In the genomic region with DNA sequence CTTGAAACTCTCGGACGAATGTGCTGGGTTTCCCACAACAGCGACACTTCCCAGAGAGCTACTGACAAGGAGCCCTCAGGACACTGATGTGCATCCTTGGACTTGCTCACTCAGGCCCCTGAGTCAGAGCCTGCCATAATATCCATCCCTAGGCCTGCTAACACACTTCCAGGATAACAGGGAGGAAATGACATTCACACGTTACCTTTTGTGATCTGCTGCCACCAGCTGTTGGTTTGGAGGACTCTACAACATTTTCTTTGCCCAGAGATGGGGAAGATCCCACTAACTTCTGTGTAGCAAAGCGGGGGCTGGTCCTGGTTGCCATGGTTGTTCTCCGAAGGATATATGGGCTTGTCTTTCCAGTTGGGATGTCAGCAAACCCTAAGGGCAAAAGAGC, we compare ENCODE assay signal across 17 mouse cellular contexts. TPM values are rescaled to one million over a fixed set of nuclear protein-coding genes. Genes with fewer than 3 reads are reported as not detected.
DNase-seq lines count a peak whose midpoint lies in the region; ATAC-seq and TF ChIP-seq lines count a peak whose summit lies in the region.
"Had no signal": no experiment of that assay in that cellular context is flagged by ENCODE, and none has a peak within 500 bp of the region (broad histone marks: within the 10 kb centered on the region; RNA-seq: fewer than 3 reads in every experiment).

No protein-coding gene starts in this region.

- no peak for TF ChIP-seq POLR2A in cortical plate, adult 2 months (IDR thresholded peaks at IDR 0.05; ENCODE audit: extremely low read depth, insufficient read depth, low read length)

- no peaks in the 10 kb centered on the region for H3K9me3 ChIP-seq in forebrain, embryonic 14.5 days (replicated peaks; ENCODE audit: control insufficient read depth, low read length)
- H3K9me3 ChIP-seq in forebrain, embryonic 11.5 days (ENCODE audit: control insufficient read depth, low read length): no peaks in the 10 kb centered on the region
- H3K9me3 ChIP-seq in intestine, postnatal 0 days (ENCODE audit: control insufficient read depth): no peaks in the 10 kb centered on the region
- no peaks in the 10 kb centered on the region for H3K9me3 ChIP-seq in intestine, embryonic 15.5 days
- H3K9me3 ChIP-seq in midbrain, embryonic 14.5 days (ENCODE audit: control insufficient read depth, low read length): no peaks in the 10 kb centered on the region
- no peaks in the 10 kb centered on the region for H3K9me3 ChIP-seq in midbrain, embryonic 13.5 days
- H3K9me3 ChIP-seq: heart, embryonic 10.5 days; limb, embryonic 12.5 days; liver, embryonic 15.5 days; stomach, embryonic 15.5 days had no signal

- peak; percentile 48 for DNase-seq in forebrain, embryonic 14.5 days (ENCODE audit: low spot score)
- no peak for DNase-seq in forebrain, embryonic 11.5 days (ENCODE audit: low spot score)
- peak; percentile 73 for DNase-seq in midbrain, embryonic 14.5 days
- no peak for DNase-seq in adrenal gland, postnatal 14 days
- DNase-seq: adrenal gland, adult 8-10 months; cerebellum, adult 9-10 months; gastrocnemius, postnatal 14 days; lung, postnatal 36 days had no signal

- no peak overlapping the region for H3K9ac ChIP-seq in forebrain, embryonic 14.5 days (ENCODE audit: low read length)
- H3K9ac ChIP-seq in forebrain, embryonic 11.5 days (ENCODE audit: low read length): no peak overlapping the region
- no peak overlapping the region for H3K9ac ChIP-seq in intestine, postnatal 0 days (ENCODE audit: low read depth, low read length)
- no peak overlapping the region for H3K9ac ChIP-seq in intestine, embryonic 15.5 days
- no peak overlapping the region for H3K9ac ChIP-seq in midbrain, embryonic 14.5 days (replicated peaks; ENCODE audit: low read length)
- no peak overlapping the region for H3K9ac ChIP-seq in midbrain, embryonic 13.5 days (replicated peaks)
- H3K9ac ChIP-seq: limb, embryonic 12.5 days; liver, embryonic 15.5 days; stomach, embryonic 15.5 days had no signal

- H3K4me2 ChIP-seq in forebrain, embryonic 14.5 days (ENCODE audit: low read length): no peak overlapping the region
- no peak overlapping the region for H3K4me2 ChIP-seq in forebrain, embryonic 11.5 days (ENCODE audit: low read depth, low read length, severe bottlenecking)
- no peak overlapping the region for H3K4me2 ChIP-seq in intestine, postnatal 0 days (replicated peaks; ENCODE audit: low read depth)
- no peak overlapping the region for H3K4me2 ChIP-seq in intestine, embryonic 15.5 days (replicated peaks)
- no peak overlapping the region for H3K4me2 ChIP-seq in midbrain, embryonic 14.5 days (ENCODE audit: low read length)
- no peak overlapping the region for H3K4me2 ChIP-seq in midbrain, embryonic 13.5 days (replicated peaks)
- H3K4me2 ChIP-seq: limb, embryonic 12.5 days; liver, embryonic 15.5 days; stomach, embryonic 15.5 days had no signal

- WGBS in forebrain, embryonic 14.5 days: 93% methylated on average over 6 of the region's 6 CpGs
- WGBS in forebrain, embryonic 11.5 days: 91% methylated on average over 6 of the region's 6 CpGs
- 91% methylated on average over 6 of the region's 6 CpGs for WGBS in intestine, postnatal 0 days
- 86% methylated on average over 6 of the region's 6 CpGs for WGBS in intestine, embryonic 15.5 days
- 89% methylated on average over 6 of the region's 6 CpGs for WGBS in midbrain, embryonic 14.5 days
- WGBS in midbrain, embryonic 13.5 days: 90% methylated on average over 6 of the region's 6 CpGs

- peak; percentile 54 for TF ChIP-seq CTCF in intestine, postnatal 0 days (IDR thresholded peaks at IDR 0.05; ENCODE audit: low read depth)
- TF ChIP-seq CTCF in cortical plate, adult 2 months (IDR thresholded peaks at IDR 0.05; ENCODE audit: extremely low read depth, insufficient read depth, low read length): peak; percentile 49; the same call in 1 of the 2 replicates

- H3K27ac ChIP-seq in forebrain, embryonic 14.5 days (ENCODE audit: low read depth, low read length): no peak overlapping the region
- no peak overlapping the region for H3K27ac ChIP-seq in forebrain, embryonic 11.5 days (ENCODE audit: low read depth, low read length)
- H3K27ac ChIP-seq in intestine, postnatal 0 days (ENCODE audit: low read depth, low read length): no peak overlapping the region; the same call in 1 of the 2 replicates
- no peak overlapping the region for H3K27ac ChIP-seq in intestine, embryonic 15.5 days
- no peak overlapping the region for H3K27ac ChIP-seq in midbrain, embryonic 14.5 days (replicated peaks; ENCODE audit: low read depth, low read length)
- H3K27ac ChIP-seq in midbrain, embryonic 13.5 days: no peak overlapping the region
- no peak overlapping the region for H3K27ac ChIP-seq in cortical plate, adult 2 months (ENCODE audit: insufficient read depth, low read length)
- H3K27ac ChIP-seq: heart, embryonic 10.5 days; limb, embryonic 12.5 days; liver, embryonic 15.5 days; stomach, embryonic 15.5 days had no signal

- H3K4me3 ChIP-seq in forebrain, embryonic 14.5 days (ENCODE audit: low read depth, low read length): no peak overlapping the region
- no peak overlapping the region for H3K4me3 ChIP-seq in forebrain, embryonic 11.5 days (ENCODE audit: low read depth, low read length)
- no peak overlapping the region for H3K4me3 ChIP-seq in intestine, postnatal 0 days (ENCODE audit: low read depth, low read length)
- no peak overlapping the region for H3K4me3 ChIP-seq in intestine, embryonic 15.5 days (replicated peaks)
- H3K4me3 ChIP-seq in midbrain, embryonic 14.5 days (replicated peaks; ENCODE audit: low read depth, low read length): no peak overlapping the region
- no peak overlapping the region for H3K4me3 ChIP-seq in midbrain, embryonic 13.5 days (replicated peaks)
- no peak overlapping the region for H3K4me3 ChIP-seq in cortical plate, adult 2 months (ENCODE audit: insufficient read depth, low read length)
- H3K4me3 ChIP-seq: heart, embryonic 10.5 days; limb, embryonic 12.5 days; liver, embryonic 15.5 days; stomach, embryonic 15.5 days had no signal

- H3K36me3 ChIP-seq in forebrain, embryonic 14.5 days (ENCODE audit: control insufficient read depth, insufficient read depth, low read length): peaks cover 65% of the 10 kb centered on the region
- H3K36me3 ChIP-seq in forebrain, embryonic 11.5 days (ENCODE audit: control insufficient read depth, insufficient read depth, low read length): peaks cover 12% of the 10 kb centered on the region
- peaks cover 36% of the 10 kb centered on the region for H3K36me3 ChIP-seq in intestine, postnatal 0 days (ENCODE audit: control insufficient read depth, insufficient read depth)
- peaks cover 27% of the 10 kb centered on the region for H3K36me3 ChIP-seq in intestine, embryonic 15.5 days
- 0 out of 2 replicates have a peak, but pooled peaks cover 5% of the 10 kb centered on the region for H3K36me3 ChIP-seq in midbrain, embryonic 14.5 days (ENCODE audit: control insufficient read depth, insufficient read depth, low read length)
- H3K36me3 ChIP-seq in midbrain, embryonic 13.5 days: peaks cover 22% of the 10 kb centered on the region

- no peak for ATAC-seq in forebrain, embryonic 14.5 days
- no peak for ATAC-seq in forebrain, embryonic 11.5 days (replicated peaks; ENCODE audit: low FRiP score)
- no peak for ATAC-seq in intestine, postnatal 0 days
- ATAC-seq in intestine, embryonic 15.5 days: no peak
- no peak for ATAC-seq in midbrain, embryonic 14.5 days (ENCODE audit: low FRiP score, low TSS enrichment)
- ATAC-seq in midbrain, embryonic 13.5 days: no peak

- H3K27me3 ChIP-seq in forebrain, embryonic 14.5 days (replicated peaks; ENCODE audit: control insufficient read depth, insufficient read depth, low read length): no peaks in the 10 kb centered on the region
- H3K27me3 ChIP-seq in forebrain, embryonic 11.5 days (ENCODE audit: control insufficient read depth, insufficient read depth, low read length): no peaks in the 10 kb centered on the region
- H3K27me3 ChIP-seq in intestine, postnatal 0 days (replicated peaks; ENCODE audit: control insufficient read depth, insufficient read depth, low read length): no peaks in the 10 kb centered on the region
- H3K27me3 ChIP-seq in intestine, embryonic 15.5 days (replicated peaks): no peaks in the 10 kb centered on the region
- H3K27me3 ChIP-seq in midbrain, embryonic 14.5 days (ENCODE audit: control insufficient read depth, insufficient read depth, low read length): no peaks in the 10 kb centered on the region
- H3K27me3 ChIP-seq in midbrain, embryonic 13.5 days: no peaks in the 10 kb centered on the region
- H3K27me3 ChIP-seq: CH12.LX; limb, embryonic 12.5 days; liver, embryonic 15.5 days; stomach, embryonic 15.5 days had no signal

- 0 out of 2 replicates have a peak, but pooled peaks cover 8% of the 10 kb centered on the region for H3K4me1 ChIP-seq in forebrain, embryonic 14.5 days (ENCODE audit: control insufficient read depth, insufficient read depth, low read length)
- no peaks in the 10 kb centered on the region for H3K4me1 ChIP-seq in forebrain, embryonic 11.5 days (replicated peaks; ENCODE audit: control insufficient read depth, insufficient read depth, low read length)
- H3K4me1 ChIP-seq in intestine, postnatal 0 days (replicated peaks; ENCODE audit: control insufficient read depth, insufficient read depth, low read length): no peaks in the 10 kb centered on the region
- no peaks in the 10 kb centered on the region for H3K4me1 ChIP-seq in intestine, embryonic 15.5 days (replicated peaks)
- 0 out of 2 replicates have a peak, but pooled peaks cover 3% of the 10 kb centered on the region for H3K4me1 ChIP-seq in midbrain, embryonic 14.5 days (ENCODE audit: control insufficient read depth, insufficient read depth, low read length)
- 0 out of 2 replicates have a peak, but pooled peaks cover 4% of the 10 kb centered on the region for H3K4me1 ChIP-seq in midbrain, embryonic 13.5 days (replicated peaks)
- H3K4me1 ChIP-seq in cortical plate, adult 2 months (ENCODE audit: control insufficient read depth, insufficient read depth, low read length): no peaks in the 10 kb centered on the region
- H3K4me1 ChIP-seq: heart, embryonic 10.5 days; limb, embryonic 12.5 days; liver, embryonic 15.5 days; stomach, embryonic 15.5 days had no signal

RNA-seq across cellular contexts. Expression of a gene that starts 41.3 kb away (rescaled TPM):
- 43.6 and 50.5 TPM in 2 replicates for polyA plus RNA-seq in forebrain, embryonic 14.5 days (2014; fragmentation: Nextera tagmentation; extraction: Ambion mirVana)
- polyA plus RNA-seq in forebrain, embryonic 11.5 days (2014; fragmentation: Nextera tagmentation; extraction: Ambion mirVana): 127 and 150 TPM in 2 replicates
- 17.8 and 18.9 TPM in 2 replicates for polyA plus RNA-seq in intestine, postnatal 0 days (2015; fragmentation: Nextera tagmentation; extraction: Ambion mirVana)
- polyA plus RNA-seq in intestine, embryonic 15.5 days (2015; fragmentation: Nextera tagmentation; extraction: Ambion mirVana): 60.6 and 72.0 TPM in 2 replicates
- 13.3 and 27.3 TPM in 2 replicates for polyA plus RNA-seq in midbrain, embryonic 14.5 days (2014; fragmentation: Nextera tagmentation; extraction: Ambion mirVana)
- 51.8 and 58.9 TPM in 2 replicates for polyA plus RNA-seq in midbrain, embryonic 13.5 days (2015; fragmentation: Nextera tagmentation; extraction: Ambion mirVana)
- polyA plus RNA-seq in cortical plate, adult 2 months (2012; rRNA removed): 0.15 and 0.23 TPM in 2 replicates
- 13.1 and 13.9 TPM in 2 replicates for total RNA-seq in adrenal gland, postnatal 14 days (2021)

Comparison
In these comparisons a context has a peak if more than half of its experiments do, and no peak if none do; other contexts are left out.
1. DNase-seq: peak in forebrain, embryonic 14.5 days (single experiment) and midbrain, embryonic 14.5 days (single experiment); none in forebrain, embryonic 11.5 days (single experiment) and adrenal gland, postnatal 14 days (single experiment).
2. RNA of a gene that starts 41.3 kb away (polyA plus RNA-seq): 127 to 150 TPM in forebrain, embryonic 11.5 days, 60.6 to 72.0 TPM in intestine, embryonic 15.5 days, 51.8 to 58.9 TPM in midbrain, embryonic 13.5 days, 43.6 to 50.5 TPM in forebrain, embryonic 14.5 days, 13.3 to 27.3 TPM in midbrain, embryonic 14.5 days and 17.8 to 18.9 TPM in intestine, postnatal 0 days; 0.15 to 0.23 TPM in cortical plate, adult 2 months; every median in the first group is over 10 times any median in the second.